Mouse (Mus musculus): ENCODE measurements around the gene Slc2a5.

DNA sequence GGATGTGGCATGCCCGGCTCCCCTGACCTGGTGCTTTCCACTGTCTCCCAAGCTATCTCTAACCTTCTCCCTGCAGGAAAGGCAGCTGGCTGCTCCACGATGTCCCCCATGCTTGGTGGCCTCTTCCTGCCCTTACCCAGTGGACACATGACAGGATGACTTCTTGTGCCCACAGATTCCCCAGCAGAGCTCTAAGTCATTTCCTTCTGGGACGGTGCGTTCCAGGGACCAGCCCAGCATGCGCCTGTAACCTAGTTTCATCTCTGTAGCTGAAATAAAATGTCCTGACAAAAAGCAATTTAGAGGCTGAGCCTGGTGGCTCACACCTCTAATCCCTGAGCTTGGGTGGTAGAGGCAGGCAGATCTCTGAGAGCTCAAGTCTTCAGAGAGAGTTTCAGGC, 12.4 kb upstream of the Slc2a5 start:
- no peak for TF ChIP-seq CTCF (IDR thresholded peaks at IDR 0.05; ENCODE audit: low read depth)
- TF ChIP-seq EP300 (IDR thresholded peaks at IDR 0.05; ENCODE audit: low read depth): no peak
